Mouse (Mus musculus): ENCODE data around the gene Nfic.

DNA sequence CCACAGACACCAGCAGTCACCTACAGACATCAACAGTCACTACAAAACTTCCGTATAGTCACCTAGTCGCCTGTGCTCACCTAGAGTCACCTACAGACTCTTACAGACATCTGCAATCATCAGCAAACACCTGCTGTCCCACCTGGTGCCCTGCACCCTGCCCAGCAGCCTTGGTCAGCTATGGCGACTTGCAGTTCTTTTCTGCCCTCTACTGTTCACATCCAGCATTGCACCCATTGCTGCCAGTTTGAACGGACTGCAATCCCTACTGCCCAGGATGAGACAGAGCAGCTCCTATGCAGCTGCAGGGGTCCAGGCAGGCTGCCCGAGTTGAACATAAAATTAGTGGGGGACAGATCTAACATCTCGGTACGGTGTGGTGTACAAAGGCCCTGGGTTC lies 5.3 kb downstream of the Nfic start:
- TF ChIP-seq POLR2A (IDR thresholded peaks at IDR 0.05; ENCODE audit: low read depth, low read length) (no peak), CTCF (IDR thresholded peaks at IDR 0.05; ENCODE audit: extremely low read depth, insufficient read length, insufficient replicate concordance, low read depth, low read length) (peak; percentile 91)
